Mouse (Mus musculus): ENCODE measurements around the gene Thap11. TPM values are rescaled to one million over a fixed set of nuclear protein-coding genes. Genes with fewer than 3 reads are reported as not detected.

The Thap11 gene
- polyA plus RNA-seq, 1 experiment from 2014 or later = 55.2 TPM

Other genes starting within 250 kb of the Thap11 start
- gene Ripor1, start 249.9 kb upstream of the Thap11 start, polyA plus RNA-seq (2015; fragmentation: Nextera tagmentation; extraction: Ambion mirVana) = 33.1 and 36.8 TPM in 2 replicates
- gene Ctcf, start 218.6 kb upstream of the Thap11 start, polyA plus RNA-seq (2015; fragmentation: Nextera tagmentation; extraction: Ambion mirVana) = 112 and 116 TPM in 2 replicates
- gene Agrp, start 217.7 kb upstream of the Thap11 start, polyA plus RNA-seq (2015; fragmentation: Nextera tagmentation; extraction: Ambion mirVana) = 0.60 TPM in 1 of 2 replicates, not detected in the other
- 0.58 and 0.79 TPM in 2 replicates for gene Carmil2, start 168.9 kb upstream of the Thap11 start, polyA plus RNA-seq (2015; fragmentation: Nextera tagmentation; extraction: Ambion mirVana)
- gene Acd, start 154.0 kb upstream of the Thap11 start, polyA plus RNA-seq (2015; fragmentation: Nextera tagmentation; extraction: Ambion mirVana) = 69.1 and 71.3 TPM in 2 replicates
- 15.2 and 17.6 TPM in 2 replicates for gene Pard6a, start 154.0 kb upstream of the Thap11 start, polyA plus RNA-seq (2015; fragmentation: Nextera tagmentation; extraction: Ambion mirVana)
- gene 4933405L10Rik, start 147.5 kb upstream of the Thap11 start, polyA plus RNA-seq (2015; fragmentation: Nextera tagmentation; extraction: Ambion mirVana) = 0.19 TPM in 1 of 2 replicates, not detected in the other
- 23.0 and 27.0 TPM in 2 replicates for gene Enkd1, start 146.9 kb upstream of the Thap11 start, polyA plus RNA-seq (2015; fragmentation: Nextera tagmentation; extraction: Ambion mirVana)
- 22.4 and 25.3 TPM in 2 replicates for gene Gfod2, start 96.5 kb upstream of the Thap11 start, polyA plus RNA-seq (2015; fragmentation: Nextera tagmentation; extraction: Ambion mirVana)
- gene Ranbp10, start 27.8 kb upstream of the Thap11 start, polyA plus RNA-seq (2015; fragmentation: Nextera tagmentation; extraction: Ambion mirVana) = 10.0 and 13.0 TPM in 2 replicates
- gene Tsnaxip1, start 27.4 kb upstream of the Thap11 start, polyA plus RNA-seq (2015; fragmentation: Nextera tagmentation; extraction: Ambion mirVana) = 4.0 and 4.6 TPM in 2 replicates
- 41.2 and 42.7 TPM in 2 replicates for gene Cenpt, start 1.9 kb upstream of the Thap11 start, polyA plus RNA-seq (2015; fragmentation: Nextera tagmentation; extraction: Ambion mirVana)
- 179 and 215 TPM in 2 replicates for gene Nutf2, start 5.4 kb downstream of the Thap11 start, polyA plus RNA-seq (2015; fragmentation: Nextera tagmentation; extraction: Ambion mirVana)
- gene Edc4, start 25.7 kb downstream of the Thap11 start, polyA plus RNA-seq (2015; fragmentation: Nextera tagmentation; extraction: Ambion mirVana) = 50.2 and 51.8 TPM in 2 replicates
- gene Nrn1l, start 38.4 kb downstream of the Thap11 start, polyA plus RNA-seq (2015; fragmentation: Nextera tagmentation; extraction: Ambion mirVana) = 0.39 and 0.62 TPM in 2 replicates
- 34.0 and 34.9 TPM in 2 replicates for gene Pskh1, start 45.3 kb downstream of the Thap11 start, polyA plus RNA-seq (2015; fragmentation: Nextera tagmentation; extraction: Ambion mirVana)
- gene Ctrl, start 78.7 kb downstream of the Thap11 start, polyA plus RNA-seq (2015; fragmentation: Nextera tagmentation; extraction: Ambion mirVana) = 0.77 and 1.2 TPM in 2 replicates
- gene Psmb10, start 83.3 kb downstream of the Thap11 start, polyA plus RNA-seq (2015; fragmentation: Nextera tagmentation; extraction: Ambion mirVana) = 39.7 and 56.6 TPM in 2 replicates
- 1.6 and 2.8 TPM in 2 replicates for gene Lcat, start 88.2 kb downstream of the Thap11 start, polyA plus RNA-seq (2015; fragmentation: Nextera tagmentation; extraction: Ambion mirVana)
- 35.1 and 38.3 TPM in 2 replicates for gene Slc12a4, start 111.0 kb downstream of the Thap11 start, polyA plus RNA-seq (2015; fragmentation: Nextera tagmentation; extraction: Ambion mirVana)
- gene Dpep3, start 124.3 kb downstream of the Thap11 start, polyA plus RNA-seq (2015; fragmentation: Nextera tagmentation; extraction: Ambion mirVana) = not detected in 2 replicates
- 18.4 and 19.3 TPM in 2 replicates for gene Dus2, start 136.2 kb downstream of the Thap11 start, polyA plus RNA-seq (2015; fragmentation: Nextera tagmentation; extraction: Ambion mirVana)
- gene Dpep2nb, start 150.8 kb downstream of the Thap11 start, polyA plus RNA-seq (2015; fragmentation: Nextera tagmentation; extraction: Ambion mirVana) = 0.28 TPM in 1 of 2 replicates, not detected in the other
- gene Ddx28, start 156.8 kb downstream of the Thap11 start, polyA plus RNA-seq (2015; fragmentation: Nextera tagmentation; extraction: Ambion mirVana) = 14.7 and 14.8 TPM in 2 replicates
- gene Nfatc3, start 203.7 kb downstream of the Thap11 start, polyA plus RNA-seq (2015; fragmentation: Nextera tagmentation; extraction: Ambion mirVana) = 6.0 and 6.2 TPM in 2 replicates